8 mouse cellular contexts compared by ENCODE assay signal in the genomic region with DNA sequence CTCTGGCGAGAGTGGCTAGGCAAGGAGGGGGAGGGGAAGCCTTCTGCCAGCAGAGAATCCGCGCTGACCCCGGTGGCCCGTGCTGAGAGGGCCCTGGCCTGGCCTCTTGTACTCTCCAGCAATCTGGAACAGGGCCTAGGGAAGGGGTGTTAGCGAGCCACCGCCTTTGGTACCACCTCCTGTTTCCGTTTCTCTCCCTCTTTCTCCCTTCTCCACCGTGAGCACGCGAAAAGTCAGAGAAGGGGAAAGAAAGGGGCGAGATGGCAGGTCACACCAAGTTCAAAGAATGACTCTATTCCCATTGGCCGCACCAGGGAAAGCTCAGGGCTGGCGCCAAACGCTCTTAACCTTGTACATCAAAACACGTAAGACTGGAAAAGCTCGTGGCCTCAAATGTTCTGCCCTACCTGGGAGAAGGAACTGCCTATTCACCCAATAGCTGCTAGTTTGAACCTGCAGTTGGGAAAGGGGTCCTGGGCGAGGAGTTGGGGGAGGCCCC. TPM values are rescaled to one million over a fixed set of nuclear protein-coding genes. Genes with fewer than 3 reads are reported as not detected.
A peak's percentile ranks its signal among the peaks of the same experiment; 100 is the strongest.
DNase-seq lines count a peak whose midpoint lies in the region; ATAC-seq and TF ChIP-seq lines count a peak whose summit lies in the region.
"Had no signal": no experiment of that assay in that cellular context is flagged by ENCODE, and none has a peak within 500 bp of the region (broad histone marks: within the 10 kb centered on the region; RNA-seq: fewer than 3 reads in every experiment).

No protein-coding gene starts in this region.

- H3K4me2 ChIP-seq in lung, embryonic 14.5 days, result peak overlapping the region; percentile 65
- H3K4me2 ChIP-seq in intestine, embryonic 16.5 days (ENCODE audit: low read depth, low read length), result peak overlapping the region; percentile 92
- peak overlapping the region; percentile 56; the same call in 1 of the 2 replicates for H3K4me2 ChIP-seq in neural tube, embryonic 13.5 days

- peak overlapping the region; percentile 99 for H3K9ac ChIP-seq in lung, embryonic 14.5 days
- H3K9ac ChIP-seq in intestine, embryonic 16.5 days (ENCODE audit: low read depth, low read length), result peak overlapping the region; percentile 92
- no peak overlapping the region for H3K9ac ChIP-seq in neural tube, embryonic 13.5 days

- peak overlapping the region; percentile 74 for H3K4me3 ChIP-seq in lung, embryonic 14.5 days (ENCODE audit: low read depth, low read length)
- peak overlapping the region; percentile 8; the same call in 1 of the 2 replicates for H3K4me3 ChIP-seq in intestine, embryonic 16.5 days (ENCODE audit: low read length)
- no peak overlapping the region for H3K4me3 ChIP-seq in neural tube, embryonic 13.5 days

- H3K4me1 ChIP-seq in lung, embryonic 14.5 days (ENCODE audit: insufficient read depth), result peaks cover 20% of the 10 kb centered on the region
- peaks cover 26% of the 10 kb centered on the region for H3K4me1 ChIP-seq in intestine, embryonic 16.5 days (ENCODE audit: control insufficient read depth, insufficient read depth, low read length)
- H3K4me1 ChIP-seq in neural tube, embryonic 13.5 days (replicated peaks), result peaks cover 16% of the 10 kb centered on the region

- peak overlapping the region; percentile 99 for H3K27ac ChIP-seq in lung, embryonic 14.5 days (ENCODE audit: low read depth)
- no peak overlapping the region for H3K27ac ChIP-seq in intestine, embryonic 16.5 days (ENCODE audit: low read length)
- no peak overlapping the region for H3K27ac ChIP-seq in neural tube, embryonic 13.5 days (replicated peaks)

- H3K36me3 ChIP-seq in lung, embryonic 14.5 days (ENCODE audit: insufficient read depth), result peaks cover 2% of the 10 kb centered on the region
- no peaks in the 10 kb centered on the region for H3K36me3 ChIP-seq in intestine, embryonic 16.5 days (ENCODE audit: control insufficient read depth, insufficient read depth, low read length)
- H3K36me3 ChIP-seq in neural tube, embryonic 13.5 days, result no peaks in the 10 kb centered on the region

- H3K27me3 ChIP-seq in lung, embryonic 14.5 days (ENCODE audit: insufficient read depth, low read length), result peaks cover 56% of the 10 kb centered on the region
- H3K27me3 ChIP-seq in intestine, embryonic 16.5 days (replicated peaks; ENCODE audit: control insufficient read depth, insufficient read depth, low read length), result peaks cover 24% of the 10 kb centered on the region
- peaks cover 99% of the 10 kb centered on the region for H3K27me3 ChIP-seq in neural tube, embryonic 13.5 days

- 11% methylated on average over 15 of the region's 18 CpGs for WGBS in lung, embryonic 14.5 days
- 40% methylated on average over 18 of the region's 18 CpGs for WGBS in intestine, embryonic 16.5 days
- 7% methylated on average over 17 of the region's 18 CpGs for WGBS in neural tube, embryonic 13.5 days

- TF ChIP-seq CTCF in lung, embryonic 14.5 days (IDR thresholded peaks at IDR 0.05; ENCODE audit: low read depth), result no peak

- ATAC-seq in lung, embryonic 14.5 days (ENCODE audit: insufficient read depth), result no peak
- ATAC-seq in intestine, embryonic 16.5 days, result no peak
- ATAC-seq in neural tube, embryonic 13.5 days (ENCODE audit: low read depth), result no peak

- no peaks in the 10 kb centered on the region for H3K9me3 ChIP-seq in lung, embryonic 14.5 days (ENCODE audit: low read depth, low read length)
- no peaks in the 10 kb centered on the region for H3K9me3 ChIP-seq in intestine, embryonic 16.5 days (ENCODE audit: control insufficient read depth, low read length)
- no peaks in the 10 kb centered on the region for H3K9me3 ChIP-seq in neural tube, embryonic 13.5 days

- peak; percentile 61 for DNase-seq in lung, embryonic 14.5 days
- DNase-seq in lung, adult 18-20 months, result no peak
- DNase-seq in adrenal gland, postnatal 36 days, result peak; percentile 62 to 70
- DNase-seq in spleen, postnatal 36 days (ENCODE audit: low spot score in 2 of 2), result no peak
- DNase-seq in spleen, postnatal 10 days (ENCODE audit: low spot score in 2 of 2), result no peak

RNA-seq across cellular contexts. Expression of gene Tbx3, which starts 1.5 kb away (rescaled TPM):
- 82.1 and 84.8 TPM in 2 replicates for polyA plus RNA-seq in lung, embryonic 14.5 days (2014; fragmentation: Nextera tagmentation; extraction: Ambion mirVana)
- total RNA-seq in adrenal gland, postnatal 36 days (2021), result 100 to 1,000 TPM; 268 to 342 TPM
- 37.5 and 44.6 TPM in 2 replicates for polyA plus RNA-seq in intestine, embryonic 16.5 days (2015; fragmentation: Nextera tagmentation; extraction: Ambion mirVana)
- 10.5 and 11.7 TPM in 2 replicates for polyA plus RNA-seq in neural tube, embryonic 13.5 days (2015; fragmentation: Nextera tagmentation; extraction: Ambion mirVana)
- total RNA-seq: common myeloid progenitor, adult 5-6 weeks had no signal

Comparison
In these comparisons a context has a peak if more than half of its experiments do, and no peak if none do; other contexts are left out.
1. DNase-seq: peak in lung, embryonic 14.5 days (single experiment) and adrenal gland, postnatal 36 days (2 of 2); none in lung, adult 18-20 months (0 of 2), spleen, postnatal 36 days (0 of 2) and spleen, postnatal 10 days (0 of 2).
2. Peak in every context shown above with its lines, with median percentiles within 50 percentile points of each other: H3K4me2 ChIP-seq.